Mouse (Mus musculus) lung, postnatal 36 days (tissue): ENCODE data around the gene Rgs12.

Experiments used
- DNase-seq: peaks from one replicate; pipeline ENCODE4 v3.0.0; 2022; ENCODE audit warnings: mixed read lengths

Rgs12 gene

DNA sequence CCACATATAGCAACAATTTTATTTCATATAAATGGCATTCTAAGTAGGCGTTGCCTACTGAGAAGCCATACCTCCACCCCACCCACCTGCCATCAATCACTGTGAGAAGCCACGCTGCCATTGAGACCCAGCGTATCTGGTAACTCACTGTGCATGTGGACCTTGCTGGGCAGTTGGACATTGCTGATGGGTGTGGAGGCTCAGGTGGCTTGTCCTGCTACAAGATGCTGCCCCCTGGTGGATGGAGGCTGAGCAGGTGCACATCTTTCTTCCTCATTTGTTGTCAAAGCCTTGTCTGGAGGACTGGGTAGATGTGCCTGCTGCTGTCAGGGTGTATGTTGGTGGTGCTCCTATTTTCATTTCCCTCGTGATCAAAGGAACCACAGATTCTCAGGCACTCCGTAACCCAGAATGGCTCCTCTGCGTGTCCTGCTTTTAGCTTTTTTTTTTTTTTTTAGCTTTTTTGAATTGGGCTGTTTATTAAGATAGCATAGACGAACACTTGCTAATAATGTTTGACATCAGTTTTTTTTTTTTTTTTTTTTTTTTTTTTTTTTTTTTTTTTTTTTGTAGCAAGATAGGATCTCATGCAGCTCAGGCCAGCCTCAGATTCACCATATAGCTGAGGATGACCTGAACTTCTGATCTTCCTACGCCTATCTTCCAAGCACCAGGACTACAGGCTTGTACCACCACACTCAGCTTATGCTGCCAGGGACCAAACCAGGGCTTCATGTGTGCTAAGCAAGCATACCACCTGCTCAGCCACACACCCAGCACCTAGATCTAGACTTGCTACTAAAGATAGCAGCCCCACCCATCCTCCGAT is 139.8 kb downstream of the Rgs12 start:
- DNase-seq, result peak; percentile 82
